Comparison of ENCODE assay signal across 15 mouse cellular contexts in the genomic region with DNA sequence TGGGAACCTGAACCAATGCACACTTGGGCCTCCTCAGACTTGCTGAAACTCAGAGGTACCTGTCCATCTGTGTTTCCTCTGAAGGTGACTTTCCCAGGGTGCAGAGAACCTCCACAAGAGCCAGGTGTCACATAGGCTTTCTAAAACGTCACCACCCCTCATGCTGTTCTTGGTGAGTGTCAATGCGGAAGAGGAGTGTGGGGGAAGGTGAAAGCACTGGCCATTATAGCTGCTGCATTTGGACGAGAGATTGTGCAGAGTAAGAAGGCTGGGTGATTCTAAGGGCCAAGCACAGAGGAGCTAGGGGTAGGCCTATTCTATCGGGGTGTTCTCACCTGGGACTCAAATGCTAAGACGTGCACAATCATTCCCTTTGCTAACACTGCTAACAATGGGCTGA. TPM values are rescaled to one million over a fixed set of nuclear protein-coding genes. Genes with fewer than 3 reads are reported as not detected.
"Had no signal": no experiment of that assay in that cellular context is flagged by ENCODE, and none has a peak within 500 bp of the region (broad histone marks: within the 10 kb centered on the region; RNA-seq: fewer than 3 reads in every experiment).

No protein-coding gene starts in this region.

- H3K4me2 ChIP-seq: heart, embryonic 12.5 days; hindbrain, embryonic 14.5 days; limb, embryonic 12.5 days; liver, embryonic 11.5 days; liver, embryonic 13.5 days had no signal

- H3K27ac ChIP-seq: heart, embryonic 10.5 days; hindbrain, embryonic 12.5 days; hindbrain, embryonic 14.5 days; hindbrain, postnatal 0 days; layer of hippocampus, adult 2 months; left cerebral cortex, adult 2 months; limb, embryonic 10.5 days; limb, embryonic 12.5 days; liver, embryonic 13.5 days had no signal

- H3K27me3 ChIP-seq: hindbrain, embryonic 12.5 days; limb, embryonic 12.5 days; liver, embryonic 13.5 days had no signal

- H3K9ac ChIP-seq: heart, embryonic 12.5 days; hindbrain, embryonic 12.5 days; hindbrain, embryonic 14.5 days; limb, embryonic 12.5 days; liver, embryonic 13.5 days had no signal

- H3K9me3 ChIP-seq: heart, embryonic 10.5 days; heart, embryonic 12.5 days; hindbrain, embryonic 12.5 days; limb, embryonic 10.5 days; limb, embryonic 12.5 days; liver, embryonic 13.5 days had no signal

- H3K36me3 ChIP-seq: heart, embryonic 10.5 days; heart, embryonic 12.5 days; hindbrain, embryonic 12.5 days; limb, embryonic 10.5 days; limb, embryonic 12.5 days; liver, embryonic 13.5 days had no signal

- H3K4me1 ChIP-seq: heart, embryonic 12.5 days; liver, embryonic 13.5 days had no signal

- H3K4me3 ChIP-seq: heart, embryonic 10.5 days; heart, embryonic 12.5 days; hindbrain, embryonic 12.5 days; layer of hippocampus, adult 2 months; left cerebral cortex, adult 2 months; limb, embryonic 10.5 days; limb, embryonic 12.5 days; liver, embryonic 13.5 days had no signal

RNA-seq across cellular contexts. Expression of gene Ubash3a, which starts 46.3 kb away (rescaled TPM):
- polyA plus RNA-seq: hindbrain, embryonic 12.5 days; hindbrain, embryonic 14.5 days; hindbrain, postnatal 0 days had no signal

RNA-seq across cellular contexts. Expression of gene Tmprss3, which starts 55.2 kb away (rescaled TPM):
- polyA plus RNA-seq: gonadal fat pad, adult 2 months; heart, embryonic 10.5 days; heart, embryonic 12.5 days; heart, embryonic 16.5 days; kidney, embryonic 14.5 days; kidney, embryonic 16.5 days; limb, embryonic 10.5 days; limb, embryonic 12.5 days had no signal
